Mouse (Mus musculus) liver, embryonic 15.5 days (tissue): ENCODE results near the gene Gm6588. TPM values are rescaled to one million over a fixed set of nuclear protein-coding genes. Genes with fewer than 3 reads are reported as not detected.

Experiments used
- ATAC-seq: fragments of 200-750 bp; cut with Nextera tagmentation; 2 replicates; pipeline ENCODE4 v1.8.0; 2017; ENCODE audit warnings: moderate number of reproducible peaks, mild to moderate bottlenecking, moderate library complexity; ENCODE audit not compliant: insufficient read depth
- H3K27ac ChIP-seq: fragments of 300-500 bp; sonication (generic); replicated peaks from 2 replicates; pipeline ENCODE4 v1.5.1; 2015; ENCODE audit warnings: mild to moderate bottlenecking, inconsistent platforms
- H3K27me3 ChIP-seq: fragments of 300-500 bp; sonication (generic); 2 replicates; pipeline ENCODE4 v1.6.1; 2015; ENCODE audit warnings: mild to moderate bottlenecking, inconsistent platforms
- H3K36me3 ChIP-seq: fragments of 300-500 bp; sonication (generic); replicated peaks from 2 replicates; pipeline ENCODE4 v1.6.1; 2015; ENCODE audit warnings: moderate library complexity, mild to moderate bottlenecking, inconsistent platforms
- H3K4me1 ChIP-seq: fragments of 300-500 bp; sonication (generic); replicated peaks from 2 replicates; pipeline ENCODE4 v1.6.1; 2015; ENCODE audit warnings: inconsistent platforms
- H3K4me2 ChIP-seq: fragments of 300-500 bp; sonication (generic); 2 replicates; pipeline ENCODE4 v1.6.1; 2015; ENCODE audit warnings: moderate library complexity, mild to moderate bottlenecking, inconsistent platforms
- H3K4me3 ChIP-seq: fragments of 300-500 bp; sonication (generic); replicated peaks from 2 replicates; pipeline ENCODE4 v1.5.1; 2015; ENCODE audit warnings: mild to moderate bottlenecking, inconsistent platforms
- H3K9ac ChIP-seq: fragments of 300-500 bp; sonication (generic); 2 replicates; pipeline ENCODE4 v1.6.1; 2015; ENCODE audit warnings: moderate library complexity, mild to moderate bottlenecking, inconsistent platforms
- H3K9me3 ChIP-seq: fragments of 300-500 bp; sonication (generic); replicated peaks from 2 replicates; pipeline ENCODE4 v1.6.1; 2016; ENCODE audit warnings: inconsistent platforms
- WGBS: fragments of 180-500 bp; shearing (Covaris S2); methylation state at CpG from one replicate; pipeline ENCODE4 v1.1.7; 2015; ENCODE audit warnings: mixed read lengths; ENCODE audit not compliant: insufficient replicate concordance; 5-methylcytosine and 5-hydroxymethylcytosine counted together
- polyA plus RNA-seq: library from polyadenylated mRNA; unstranded; fragments of >200 nt; fragmentation: Nextera tagmentation; extraction: Ambion mirVana; gene quantifications from 2 replicates; pipeline ENCODE4 v1.2.1, GENCODE M21; 2015

Gm6588 gene
- polyA plus RNA-seq, 1 experiment from 2014 or later, result not detected

GRCm38 (mm10) chr5:112427283-112427682 lies 21.9 kb upstream of the Gm6588 start:
- no peaks in the 10 kb centered on the region for H3K4me1 ChIP-seq

GRCm38 (mm10) chr5:112428944-112429343 lies 20.3 kb upstream of the Gm6588 start:
- Histone ChIP-seq H3K4me2 (no peak overlapping the region), H3K27me3 (peaks cover 72% of the 10 kb centered on the region), H3K4me1 (no peaks in the 10 kb centered on the region), H3K9ac (no peak overlapping the region), H3K9me3 (no peaks in the 10 kb centered on the region), H3K27ac (no peak overlapping the region), H3K36me3 (no peaks in the 10 kb centered on the region), H3K4me3 (no peak overlapping the region)
- no peak for ATAC-seq
- 12% methylated on average over 19 of the region's 19 CpGs for WGBS

More at GRCm38 (mm10) chr5:112427283-112427682, 21.9 kb upstream of the Gm6588 start:
- peaks cover 64% of the 10 kb centered on the region for H3K27me3 ChIP-seq
- ATAC-seq, result no peak
- no peak overlapping the region for H3K4me2 ChIP-seq
- WGBS, result 29% methylated on average over 2 of the region's 2 CpGs
- no peaks in the 10 kb centered on the region for H3K36me3 ChIP-seq
- no peak overlapping the region for H3K4me3 ChIP-seq
- H3K9ac ChIP-seq, result no peak overlapping the region
- H3K9me3 ChIP-seq, result no peaks in the 10 kb centered on the region
- H3K27ac ChIP-seq, result no peak overlapping the region

- H3K27ac ChIP-seq, result no peak overlapping the region
- no peak overlapping the region for H3K4me3 ChIP-seq
- no peaks in the 10 kb centered on the region for H3K4me1 ChIP-seq
- H3K9ac ChIP-seq, result no peak overlapping the region
- no peaks in the 10 kb centered on the region for H3K36me3 ChIP-seq
- H3K4me2 ChIP-seq, result no peak overlapping the region
- no peak for ATAC-seq
- H3K27me3 ChIP-seq, result peaks cover 54% of the 10 kb centered on the region
- H3K9me3 ChIP-seq, result no peaks in the 10 kb centered on the region
- WGBS, result 17% methylated on average over 14 of the region's 14 CpGs
Observed at GRCm38 (mm10) chr5:112431120-112431775, 18.0 kb upstream of the Gm6588 start.

- Histone ChIP-seq H3K27ac (no peak overlapping the region), H3K9me3 (no peaks in the 10 kb centered on the region), H3K4me1 (no peaks in the 10 kb centered on the region), H3K4me3 (no peak overlapping the region), H3K4me2 (no peak overlapping the region), H3K9ac (no peak overlapping the region), H3K36me3 (no peaks in the 10 kb centered on the region), H3K27me3 (peaks cover 51% of the 10 kb centered on the region)
- ATAC-seq, result no peak
- WGBS, result 69% methylated on average over 5 of the region's 5 CpGs
Observed at GRCm38 (mm10) chr5:112432033-112432432, 17.2 kb upstream of the Gm6588 start.

GRCm38 (mm10) chr5:112433004-112433403 lies 16.2 kb upstream of the Gm6588 start:
- no peaks in the 10 kb centered on the region for H3K36me3 ChIP-seq
- H3K4me1 ChIP-seq, result no peaks in the 10 kb centered on the region
- no peak overlapping the region for H3K27ac ChIP-seq
- no peaks in the 10 kb centered on the region for H3K9me3 ChIP-seq
- H3K27me3 ChIP-seq, result peaks cover 51% of the 10 kb centered on the region
- under 1% methylated on average over 8 of the region's 8 CpGs for WGBS
- no peak overlapping the region for H3K4me2 ChIP-seq
- no peak for ATAC-seq
- H3K9ac ChIP-seq, result no peak overlapping the region
- no peak overlapping the region for H3K4me3 ChIP-seq

- Histone ChIP-seq H3K9me3 (no peaks in the 10 kb centered on the region), H3K27ac (no peak overlapping the region), H3K4me2 (no peak overlapping the region), H3K27me3 (peaks cover 6% of the 10 kb centered on the region; the same call in 1 of the 2 replicates), H3K4me1 (no peaks in the 10 kb centered on the region), H3K4me3 (no peak overlapping the region), H3K9ac (no peak overlapping the region), H3K36me3 (no peaks in the 10 kb centered on the region)
- no peak for ATAC-seq
- 41% methylated on average over 10 of the region's 10 CpGs for WGBS
Observed at GRCm38 (mm10) chr5:112438535-112438934, 10.7 kb upstream of the Gm6588 start.

GRCm38 (mm10) chr5:112453088-112453487 lies 3.9 kb downstream of the Gm6588 start:
- Histone ChIP-seq H3K9me3 (no peaks in the 10 kb centered on the region), H3K4me2 (no peak overlapping the region), H3K4me1 (no peaks in the 10 kb centered on the region), H3K27me3 (peaks cover 8% of the 10 kb centered on the region), H3K4me3 (no peak overlapping the region), H3K9ac (no peak overlapping the region), H3K27ac (no peak overlapping the region), H3K36me3 (no peaks in the 10 kb centered on the region)
- ATAC-seq, result no peak
- 24% methylated on average over 9 of the region's 9 CpGs for WGBS

GRCm38 (mm10) chr5:112454966-112455555 lies 5.8 kb downstream of the Gm6588 start:
- peaks cover 8% of the 10 kb centered on the region for H3K27me3 ChIP-seq
- 50% methylated on average over 12 of the region's 12 CpGs for WGBS
- no peak for ATAC-seq
- H3K9ac ChIP-seq, result no peak overlapping the region
- H3K4me3 ChIP-seq, result no peak overlapping the region
- no peak overlapping the region for H3K4me2 ChIP-seq
- H3K9me3 ChIP-seq, result no peaks in the 10 kb centered on the region
- H3K36me3 ChIP-seq, result no peaks in the 10 kb centered on the region
- H3K27ac ChIP-seq, result no peak overlapping the region
- H3K4me1 ChIP-seq, result no peaks in the 10 kb centered on the region

- no peak for ATAC-seq
- Histone ChIP-seq H3K27ac (no peak overlapping the region), H3K4me2 (no peak overlapping the region), H3K4me1 (no peaks in the 10 kb centered on the region), H3K36me3 (no peaks in the 10 kb centered on the region), H3K9ac (no peak overlapping the region), H3K9me3 (no peaks in the 10 kb centered on the region), H3K4me3 (no peak overlapping the region), H3K27me3 (peaks cover 5% of the 10 kb centered on the region)
- 58% methylated on average over 3 of the region's 3 CpGs for WGBS
Observed at GRCm38 (mm10) chr5:112459903-112460302, 10.7 kb downstream of the Gm6588 start.

- Histone ChIP-seq H3K4me3 (no peak overlapping the region), H3K27ac (no peak overlapping the region), H3K4me1 (no peaks in the 10 kb centered on the region), H3K36me3 (no peaks in the 10 kb centered on the region), H3K9ac (no peak overlapping the region), H3K27me3 (no peaks in the 10 kb centered on the region), H3K9me3 (no peaks in the 10 kb centered on the region), H3K4me2 (no peak overlapping the region)
- 59% methylated on average over 6 of the region's 6 CpGs for WGBS
- ATAC-seq, result no peak
Observed at GRCm38 (mm10) chr5:112466331-112466730, 17.1 kb downstream of the Gm6588 start.

GRCm38 (mm10) chr5:112468986-112469581 lies 19.9 kb downstream of the Gm6588 start:
- Histone ChIP-seq H3K4me2 (no peak overlapping the region), H3K4me1 (no peaks in the 10 kb centered on the region), H3K36me3 (no peaks in the 10 kb centered on the region), H3K4me3 (no peak overlapping the region), H3K27me3 (no peaks in the 10 kb centered on the region), H3K27ac (no peak overlapping the region), H3K9me3 (no peaks in the 10 kb centered on the region), H3K9ac (no peak overlapping the region)
- ATAC-seq, result no peak
- WGBS, result 56% methylated on average over 4 of the region's 4 CpGs
